Mouse (Mus musculus) heart, adult 2 months (tissue): ENCODE measurements around the gene Agpat1.

Source experiments
- CTCF ChIP-seq: fragments of 200-600 bp; IDR thresholded peaks from 2 replicates; pipeline ENCODE4 v1.8.1; 2022; ENCODE audit warnings: antibody characterized with exemption, mild to moderate bottlenecking, moderate library complexity
- EP300 ChIP-seq: fragments of 200-500 bp; IDR thresholded peaks from 2 replicates; pipeline ENCODE4 v1.6.1; 2011; ENCODE audit warnings: low read depth, low read length, control low read depth; ENCODE audit not compliant: insufficient read depth
- POLR2A ChIP-seq: fragments of 200-500 bp; IDR thresholded peaks from 2 replicates; pipeline ENCODE4 v1.6.1; 2011; ENCODE audit warnings: mild to moderate bottlenecking, low read depth, low read length, control low read depth; ENCODE audit not compliant: insufficient read depth

DNA sequence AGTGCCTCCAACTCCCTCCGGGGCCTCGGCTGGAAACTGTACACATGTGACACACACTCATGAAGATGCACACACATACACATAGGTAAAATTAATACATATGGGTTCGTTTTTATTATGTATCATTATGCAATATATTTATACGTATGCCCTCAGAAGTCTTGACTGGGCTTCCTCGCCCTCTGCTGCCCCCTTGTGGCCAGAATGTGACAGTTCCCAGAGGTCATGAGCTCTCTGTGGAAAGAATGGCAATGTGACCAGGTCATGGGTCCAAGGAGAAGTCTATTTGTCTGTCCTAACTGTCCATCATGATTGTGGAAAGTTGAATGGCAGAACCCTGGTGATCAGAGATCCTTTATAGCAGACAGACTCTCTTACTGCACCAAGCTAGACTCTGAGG is 48.6 kb upstream of the Agpat1 start:
- TF ChIP-seq POLR2A, result no peak
- TF ChIP-seq CTCF, result peak; percentile 99
- TF ChIP-seq EP300, result peak; percentile 83; the same call in 1 of the 2 replicates
